In the genomic region with DNA sequence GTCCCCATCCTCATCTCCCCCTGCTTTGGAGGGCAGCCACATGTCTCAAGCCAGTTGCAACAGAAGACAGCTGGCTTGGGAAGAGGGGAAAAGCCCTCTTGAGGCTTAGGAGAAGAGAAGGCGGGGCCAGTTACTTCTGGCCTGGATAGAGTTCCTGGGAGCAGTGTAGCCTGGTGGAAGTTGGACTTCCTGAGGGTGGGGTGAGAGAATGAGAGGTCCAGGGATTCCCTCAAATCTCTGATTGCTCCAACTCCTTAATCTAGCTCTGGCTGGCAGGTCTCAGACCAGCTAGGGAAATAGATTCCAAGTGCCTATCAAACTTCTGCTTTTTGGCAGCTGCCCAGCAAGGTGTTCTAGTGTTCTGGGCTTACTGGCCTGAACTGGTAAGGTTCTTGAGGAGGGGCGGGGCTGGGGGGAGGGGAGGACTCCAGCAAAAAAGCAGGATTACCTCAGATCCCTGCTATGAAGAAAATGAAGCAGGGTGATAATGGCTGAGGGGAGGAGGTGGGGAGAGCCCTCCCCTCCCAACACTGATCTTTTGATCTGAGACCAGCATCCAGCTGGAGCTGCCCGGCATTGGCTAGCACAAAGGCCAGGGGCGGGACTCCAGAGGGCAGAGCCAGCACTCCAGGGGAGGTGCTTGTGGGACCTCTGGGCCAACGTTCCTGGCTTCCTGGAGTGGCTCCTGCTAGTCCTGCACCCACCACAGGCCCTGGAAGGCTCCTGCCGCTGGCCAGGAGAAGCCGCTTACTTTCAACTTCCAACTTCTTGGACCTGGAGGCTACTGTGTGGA, we compare ENCODE assay signal across 8 mouse cellular contexts.
DNase-seq lines count a peak whose midpoint lies in the region; ATAC-seq and TF ChIP-seq lines count a peak whose summit lies in the region.

No protein-coding gene starts in this region.

- 20% methylated on average over 7 of the region's 7 CpGs for WGBS in hindbrain, embryonic 12.5 days
- 16% methylated on average over 7 of the region's 7 CpGs for WGBS in limb, embryonic 14.5 days
- WGBS in midbrain, embryonic 14.5 days, result 12% methylated on average over 7 of the region's 7 CpGs

- no peaks in the 10 kb centered on the region for H3K27me3 ChIP-seq in ES-Bruce4 (ENCODE audit: control insufficient read depth, insufficient read depth, low read length, poor library complexity, severe bottlenecking)
- H3K27me3 ChIP-seq in hindbrain, embryonic 12.5 days, result no peaks in the 10 kb centered on the region
- no peaks in the 10 kb centered on the region for H3K27me3 ChIP-seq in limb, embryonic 14.5 days (ENCODE audit: control insufficient read depth, insufficient read depth, low read length)
- H3K27me3 ChIP-seq in midbrain, embryonic 14.5 days (ENCODE audit: control insufficient read depth, insufficient read depth, low read length), result no peaks in the 10 kb centered on the region

- H3K4me2 ChIP-seq in hindbrain, embryonic 12.5 days (replicated peaks), result no peak overlapping the region
- no peak overlapping the region for H3K4me2 ChIP-seq in limb, embryonic 14.5 days (replicated peaks; ENCODE audit: low read depth, low read length, severe bottlenecking)
- no peak overlapping the region for H3K4me2 ChIP-seq in midbrain, embryonic 14.5 days (ENCODE audit: low read length)

- no peak for TF ChIP-seq CTCF in ES-Bruce4 (IDR thresholded peaks at IDR 0.05; ENCODE audit: low read depth, low read length)

- 0 out of 2 replicates have a peak, but pooled peaks have one; percentile 17 for TF ChIP-seq EP300 in ES-Bruce4 (IDR thresholded peaks at IDR 0.05; ENCODE audit: insufficient read depth, low read depth, low read length)

- no peaks in the 10 kb centered on the region for H3K36me3 ChIP-seq in ES-Bruce4 (ENCODE audit: control insufficient read depth, insufficient read depth, low read length, poor library complexity, severe bottlenecking)
- H3K36me3 ChIP-seq in hindbrain, embryonic 12.5 days, result no peaks in the 10 kb centered on the region
- peaks cover 4% of the 10 kb centered on the region; the same call in 1 of the 2 replicates for H3K36me3 ChIP-seq in limb, embryonic 14.5 days (ENCODE audit: control insufficient read depth, insufficient read depth, low read length)
- H3K36me3 ChIP-seq in midbrain, embryonic 14.5 days (ENCODE audit: control insufficient read depth, insufficient read depth, low read length), result no peaks in the 10 kb centered on the region

- DNase-seq in adrenal gland, postnatal 36 days, result peak; percentile 87 to 88
- peak; percentile 75 for DNase-seq in gastrocnemius, adult 18-20 months (ENCODE audit: low spot score)
- peak; percentile 61 for DNase-seq in limb, embryonic 14.5 days (ENCODE audit: low spot score)
- DNase-seq in midbrain, embryonic 14.5 days, result peak; percentile 63
- peak; percentile 89 for DNase-seq in yolk sac, embryonic 10.5 days (ENCODE audit: low spot score)
- DNase-seq in spleen, adult 18-20 months, result no peak

- H3K9me3 ChIP-seq in ES-Bruce4 (replicated peaks; ENCODE audit: control insufficient read depth, insufficient read depth, low read length, poor library complexity, severe bottlenecking), result no peaks in the 10 kb centered on the region
- no peaks in the 10 kb centered on the region for H3K9me3 ChIP-seq in hindbrain, embryonic 12.5 days (replicated peaks)
- H3K9me3 ChIP-seq in limb, embryonic 14.5 days (ENCODE audit: control insufficient read depth, low read length), result no peaks in the 10 kb centered on the region
- no peaks in the 10 kb centered on the region for H3K9me3 ChIP-seq in midbrain, embryonic 14.5 days (ENCODE audit: control insufficient read depth, low read length)

- H3K4me1 ChIP-seq in ES-Bruce4 (ENCODE audit: control insufficient read depth, insufficient read depth, low read length), result peaks cover 11% of the 10 kb centered on the region
- H3K4me1 ChIP-seq in hindbrain, embryonic 12.5 days, result peaks cover 71% of the 10 kb centered on the region
- peaks cover 79% of the 10 kb centered on the region for H3K4me1 ChIP-seq in limb, embryonic 14.5 days (ENCODE audit: control insufficient read depth, insufficient read depth, low read length)
- peaks cover 45% of the 10 kb centered on the region for H3K4me1 ChIP-seq in midbrain, embryonic 14.5 days (ENCODE audit: control insufficient read depth, insufficient read depth, low read length)

- ATAC-seq in hindbrain, embryonic 12.5 days (ENCODE audit: low FRiP score), result peak; percentile 56
- ATAC-seq in limb, embryonic 14.5 days (ENCODE audit: low FRiP score, low read depth), result peak; percentile 70
- peak; percentile 58; the same call in 1 of the 2 replicates for ATAC-seq in midbrain, embryonic 14.5 days (ENCODE audit: low FRiP score, low TSS enrichment)

- no peak overlapping the region for H3K9ac ChIP-seq in ES-Bruce4 (ENCODE audit: low read depth, poor library complexity, severe bottlenecking)
- no peak overlapping the region for H3K9ac ChIP-seq in hindbrain, embryonic 12.5 days
- peak overlapping the region; percentile 32; the same call in 1 of the 2 replicates for H3K9ac ChIP-seq in limb, embryonic 14.5 days (ENCODE audit: low read depth, low read length, severe bottlenecking)
- no peak overlapping the region for H3K9ac ChIP-seq in midbrain, embryonic 14.5 days (replicated peaks; ENCODE audit: low read length)

- no peak overlapping the region for H3K4me3 ChIP-seq in ES-Bruce4 (ENCODE audit: low read depth, low read length)
- H3K4me3 ChIP-seq in hindbrain, embryonic 12.5 days, result no peak overlapping the region
- H3K4me3 ChIP-seq in limb, embryonic 14.5 days (replicated peaks; ENCODE audit: low read length), result no peak overlapping the region
- H3K4me3 ChIP-seq in midbrain, embryonic 14.5 days (replicated peaks; ENCODE audit: low read depth, low read length), result no peak overlapping the region

- peak overlapping the region; percentile 71 for H3K27ac ChIP-seq in ES-Bruce4 (ENCODE audit: insufficient read depth, low read length)
- peak overlapping the region; percentile 31; the same call in 1 of the 2 replicates for H3K27ac ChIP-seq in hindbrain, embryonic 12.5 days
- peak overlapping the region; percentile 52; the same call in 1 of the 2 replicates for H3K27ac ChIP-seq in limb, embryonic 14.5 days (replicated peaks; ENCODE audit: low read depth, low read length)
- H3K27ac ChIP-seq in midbrain, embryonic 14.5 days (replicated peaks; ENCODE audit: low read depth, low read length), result peak overlapping the region; percentile 50; the same call in 1 of the 2 replicates

- no peak for TF ChIP-seq POLR2A in ES-Bruce4 (IDR thresholded peaks at IDR 0.05; ENCODE audit: insufficient read depth, low read length)
- no peak for TF ChIP-seq POLR2A in limb, embryonic 14.5 days (IDR thresholded peaks at IDR 0.05; ENCODE audit: borderline replicate concordance, extremely low read depth, insufficient read depth, insufficient read length)

Comparison
In these comparisons a context has a peak if more than half of its experiments do, and no peak if none do; other contexts are left out.
1. DNase-seq: peak in adrenal gland, postnatal 36 days (2 of 2), gastrocnemius, adult 18-20 months (single experiment), limb, embryonic 14.5 days (single experiment), midbrain, embryonic 14.5 days (single experiment) and yolk sac, embryonic 10.5 days (single experiment); none in spleen, adult 18-20 months (0 of 2).
2. Peak in every context shown above with its lines, with median percentiles within 50 percentile points of each other: H3K27ac ChIP-seq and ATAC-seq.